Mouse (Mus musculus): Measurements from ENCODE around the gene Nelfa. TPM values are rescaled to one million over a fixed set of nuclear protein-coding genes. Genes with fewer than 3 reads are reported as not detected.
"Not testable (repeated sequence)": the region's sequence is repeated elsewhere in the genome, so short reads cannot be mapped to it uniquely, and the experiment has no call there.

The Nelfa gene
- total and polyA plus RNA-seq, 3 experiments = 20.6 to 41.2 (median 23.9) TPM

DNA sequence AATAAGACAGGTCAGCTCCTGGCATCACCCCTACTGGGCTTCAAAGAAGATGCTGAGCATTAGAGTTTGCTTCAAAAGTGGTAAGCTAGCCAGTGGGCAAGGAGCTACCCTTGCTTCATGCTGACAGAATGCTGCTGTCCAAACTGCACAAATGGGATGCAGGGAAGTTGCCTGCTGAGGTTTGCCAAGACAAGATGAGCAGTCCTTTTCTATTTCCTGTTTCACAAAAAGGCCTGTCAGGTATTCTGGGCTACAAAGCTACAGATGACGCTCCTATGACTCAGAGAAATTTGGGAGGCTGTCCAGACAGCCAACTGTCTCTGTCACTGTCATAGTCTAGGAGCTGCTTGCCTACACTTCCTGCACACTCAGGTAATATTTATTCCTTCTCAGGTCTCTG, 16.7 kb downstream of the Nelfa start:
- DNase-seq (ENCODE audit: extremely low read depth) = no peak
- Histone ChIP-seq H3K9me3 (replicated peaks; ENCODE audit: low read length) (no peaks in the 10 kb centered on the region), H3K27me3 (replicated peaks) (no peaks in the 10 kb centered on the region), H3K4me3 (replicated peaks in 1 of 3; ENCODE audit: low read depth in 2 of 3, low read length in 2 of 3, poor library complexity in 1 of 3) (no peak overlapping the region), H3K9ac (ENCODE audit: insufficient read depth, low read depth) (no peak overlapping the region), H3K4me1 (ENCODE audit: control insufficient read depth in 1 of 2, insufficient read depth in 2 of 2) (no peaks in the 10 kb centered on the region), H3K79me2 (replicated peaks; ENCODE audit: control insufficient read depth, extremely low read depth, insufficient read depth, poor library complexity, severe bottlenecking) (peaks cover 8% of the 10 kb centered on the region), H3K27ac (ENCODE audit: insufficient read depth, low read depth) (no peak overlapping the region), H3K36me3 (replicated peaks in 1 of 2; ENCODE audit: control insufficient read depth in 1 of 2, insufficient read depth in 1 of 2, low read length in 1 of 2) (peaks cover 50 to 74% of the 10 kb centered on the region in 2 experiments), H3K4me2 (ENCODE audit: insufficient read depth, low read depth, poor library complexity, severe bottlenecking) (no peak overlapping the region)
- in situ Hi-C loops (cut with MboI; ENCODE audit: low pct_ligation_motif_present, low pct_unique_long_range_greater_than_20kb, low sequenced_read_pairs) = no loop called here
- TF ChIP-seq E2F4 (IDR thresholded peaks at IDR 0.05; ENCODE audit: insufficient replicate concordance, low read depth, low read length) (no peak), ZMIZ1 (IDR thresholded peaks at IDR 0.05; ENCODE audit: low read depth, low read length) (no peak), NELFE (IDR thresholded peaks at IDR 0.05; ENCODE audit: low read depth, low read length) (no peak), ZKSCAN1 (IDR thresholded peaks at IDR 0.05; ENCODE audit: borderline replicate concordance, low read depth, low read length) (no peak), EP300 (IDR thresholded peaks at IDR 0.05; ENCODE audit: low read length) (no peak), NRF1 (IDR thresholded peaks at IDR 0.05; ENCODE audit: low read depth, low read length) (no peak), RAD21 (IDR thresholded peaks at IDR 0.05; ENCODE audit: low read depth, low read length) (no peak), JUN (IDR thresholded peaks at IDR 0.05; ENCODE audit: insufficient read depth, low read depth, low read length) (no peak), ETS1 (conservative IDR thresholded peaks at IDR 0.05; ENCODE audit: low read depth, low read length) (no peak), POLR2A (IDR thresholded peaks at IDR 0.05; ENCODE audit: low read depth, low read length) (no peak), POLR2AphosphoS2 (IDR thresholded peaks at IDR 0.05; ENCODE audit: low read depth, low read length) (no peak), MAZ (IDR thresholded peaks at IDR 0.05; ENCODE audit: low read depth, low read length) (no peak), CHD2 (IDR thresholded peaks at IDR 0.05; ENCODE audit: low read length) (no peak), KAT2A (IDR thresholded peaks at IDR 0.05; ENCODE audit: insufficient replicate concordance, low read length) (no peak), RCOR1 (conservative IDR thresholded peaks at IDR 0.05; ENCODE audit: low read depth, low read length) (no peak), TCF12 (IDR thresholded peaks at IDR 0.05; ENCODE audit: low read depth, low read length) (no peak), MEF2A (IDR thresholded peaks at IDR 0.05; ENCODE audit: borderline replicate concordance, low read depth, low read length) (no peak)
- dilution Hi-C loops (cut with MboI; ENCODE audit: extremely low pct_ligation_motif_present, extremely low pct_unique_long_range_greater_than_20kb, low sequenced_read_pairs) = no loop called here

DNA sequence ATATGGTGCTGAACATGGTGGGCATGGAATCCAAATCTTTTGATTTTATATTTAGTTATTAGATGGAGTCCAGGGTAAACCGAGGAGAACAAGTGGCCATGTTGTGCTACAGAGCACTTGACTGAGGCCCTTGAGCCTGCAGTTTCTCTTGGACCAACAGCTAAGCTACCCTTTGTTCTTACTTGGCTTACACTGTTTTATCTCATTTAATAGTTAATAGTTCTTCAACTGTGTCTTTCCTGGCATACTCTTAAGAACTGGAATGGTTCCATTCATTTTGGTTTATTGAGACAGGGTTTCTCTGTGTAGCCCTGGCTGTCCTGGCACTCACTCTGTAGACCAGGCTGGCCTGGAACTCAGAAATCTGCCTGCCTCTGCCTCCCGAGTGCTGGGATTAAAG, 19.6 kb downstream of the Nelfa start:
- H3K4me3 ChIP-seq (replicated peaks in 1 of 3; ENCODE audit: low read depth in 2 of 3, low read length in 2 of 3, poor library complexity in 1 of 3); H3K79me2 ChIP-seq (replicated peaks; ENCODE audit: control insufficient read depth, extremely low read depth, insufficient read depth, poor library complexity, severe bottlenecking); H3K9ac ChIP-seq (ENCODE audit: insufficient read depth, low read depth); H3K4me2 ChIP-seq (ENCODE audit: insufficient read depth, low read depth, poor library complexity, severe bottlenecking); H3K9me3 ChIP-seq (replicated peaks; ENCODE audit: low read length); H3K27ac ChIP-seq (ENCODE audit: insufficient read depth, low read depth); DNase-seq (ENCODE audit: extremely low read depth); H3K27me3 ChIP-seq (replicated peaks); H3K4me1 ChIP-seq (ENCODE audit: control insufficient read depth in 1 of 2, insufficient read depth in 2 of 2); in situ Hi-C loops (cut with MboI; ENCODE audit: low pct_ligation_motif_present, low pct_unique_long_range_greater_than_20kb, low sequenced_read_pairs); dilution Hi-C loops (cut with MboI; ENCODE audit: extremely low pct_ligation_motif_present, extremely low pct_unique_long_range_greater_than_20kb, low sequenced_read_pairs): not testable (repeated sequence)
- H3K36me3 ChIP-seq (replicated peaks in 1 of 2; ENCODE audit: control insufficient read depth in 1 of 2, insufficient read depth in 1 of 2, low read length in 1 of 2) = peaks cover 57 to 65% of the 10 kb centered on the region in 2 experiments

DNA sequence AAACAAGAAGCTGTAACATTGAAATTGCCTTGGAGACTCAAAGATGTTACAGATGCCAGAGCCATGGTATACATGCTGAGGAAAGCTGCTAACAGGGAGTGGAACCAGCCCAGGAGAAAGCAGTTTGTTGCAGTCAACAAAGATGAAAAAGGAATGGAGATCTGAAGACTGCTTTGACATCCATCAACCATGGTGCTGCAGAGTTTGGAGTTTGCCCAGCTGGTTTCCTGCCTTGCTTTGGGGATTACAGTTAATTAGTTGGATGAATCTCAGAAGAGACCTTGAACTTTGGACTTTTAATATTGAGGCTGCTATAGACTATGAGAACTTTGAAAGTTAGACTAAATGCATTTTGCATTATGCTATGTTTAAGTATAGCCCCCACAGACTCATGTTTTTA, 21.2 kb downstream of the Nelfa start:
- peaks cover 43 to 49% of the 10 kb centered on the region in 2 experiments for H3K36me3 ChIP-seq (replicated peaks in 1 of 2; ENCODE audit: control insufficient read depth in 1 of 2, insufficient read depth in 1 of 2, low read length in 1 of 2)
- H3K4me3 ChIP-seq (replicated peaks in 1 of 3; ENCODE audit: low read depth in 2 of 3, low read length in 2 of 3, poor library complexity in 1 of 3); H3K27ac ChIP-seq (ENCODE audit: insufficient read depth, low read depth); H3K9ac ChIP-seq (ENCODE audit: insufficient read depth, low read depth); in situ Hi-C loops (cut with MboI; ENCODE audit: low pct_ligation_motif_present, low pct_unique_long_range_greater_than_20kb, low sequenced_read_pairs); H3K9me3 ChIP-seq (replicated peaks; ENCODE audit: low read length); H3K4me2 ChIP-seq (ENCODE audit: insufficient read depth, low read depth, poor library complexity, severe bottlenecking); dilution Hi-C loops (cut with MboI; ENCODE audit: extremely low pct_ligation_motif_present, extremely low pct_unique_long_range_greater_than_20kb, low sequenced_read_pairs); DNase-seq (ENCODE audit: extremely low read depth); H3K4me1 ChIP-seq (ENCODE audit: control insufficient read depth in 1 of 2, insufficient read depth in 2 of 2); H3K27me3 ChIP-seq (replicated peaks); H3K79me2 ChIP-seq (replicated peaks; ENCODE audit: control insufficient read depth, extremely low read depth, insufficient read depth, poor library complexity, severe bottlenecking): not testable (repeated sequence)
